Mouse (Mus musculus) adrenal gland, adult 18-20 months (tissue): ENCODE measurements around the gene Mkrn3. TPM values are rescaled to one million over a fixed set of nuclear protein-coding genes. Genes with fewer than 3 reads are reported as not detected.

Experiments
- DNase-seq, 2 experiments: peaks; one replicate each; pipeline ENCODE4 v3.0.0; 2021 to 2022; ENCODE audit warnings: low spot score in 2 of 2
- long read RNA-seq, 2 experiments: library from polyadenylated mRNA; stranded (forward); transcript quantifications; one replicate each; pipeline ENCODE4 v2.0.0; 2021
- total RNA-seq, 2 experiments: library from RNA; stranded (reverse); gene quantifications; 1 replicate in 1 of 2; 2 replicates in 1 of 2; pipeline ENCODE4 v1.2.3; 2021

Mkrn3 gene
- total RNA-seq: 1 to 10 TPM; 1.2 to 1.3 TPM
- long read RNA-seq, experiment 1, partial matches to known transcripts: 0 of 3 reads
- long read RNA-seq, experiment 1, other reads (novel, unspliced or antisense): 0 of 3 reads
- long read RNA-seq, experiment 2, transcript Mkrn3-201 (1 exons, 2,547 nt): major isoform, 5 of 5 reads
- long read RNA-seq, experiment 2, partial matches to known transcripts: 0 of 5 reads
- long read RNA-seq, experiment 2, other reads (novel, unspliced or antisense): 0 of 5 reads

DNA sequence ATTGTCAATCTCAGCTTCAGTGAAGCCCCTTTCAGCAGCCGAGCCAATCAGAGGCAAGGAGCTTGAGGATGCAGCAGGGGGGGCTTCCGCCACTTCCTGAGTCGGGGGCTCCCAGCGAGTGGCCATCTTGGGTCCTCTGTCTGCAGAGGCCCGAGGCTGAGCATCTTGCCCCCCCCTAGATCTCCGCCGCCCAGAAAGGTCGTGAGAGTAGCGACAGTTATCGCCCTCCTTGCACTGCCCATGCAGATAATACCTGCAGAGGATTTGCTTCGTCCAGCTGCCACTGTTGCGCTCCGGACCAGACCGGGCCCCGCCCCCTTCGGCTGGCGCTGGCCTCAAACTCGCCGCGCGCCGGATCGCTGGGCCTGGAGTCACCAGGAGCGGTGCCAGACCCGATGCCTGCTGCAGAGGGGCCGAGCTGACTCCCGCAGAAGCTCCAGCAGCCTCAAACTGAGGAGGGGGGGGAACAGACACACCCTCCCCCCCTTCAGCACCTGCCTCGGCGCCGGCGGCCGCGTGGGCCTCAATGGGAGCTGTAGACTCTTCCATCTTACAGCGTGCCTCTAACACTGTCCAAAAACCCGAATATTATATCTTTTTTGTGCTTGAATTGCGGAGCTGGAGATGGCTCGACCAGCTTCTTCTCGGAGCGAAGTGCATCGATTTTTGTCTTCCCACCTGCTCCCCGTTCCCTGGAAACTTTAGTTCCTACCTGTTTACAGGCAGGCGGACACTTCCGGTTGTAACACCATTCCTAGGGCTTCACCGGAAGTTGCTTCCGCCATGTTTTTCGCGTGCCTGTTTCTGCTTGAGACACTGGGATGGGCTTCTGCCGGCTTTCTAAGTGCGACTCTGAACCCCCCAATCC, at the start of gene Mkrn3:
Gene Mkrn3 (minus strand): TSS at position 647 of the 868 bp plus-strand sequence.
- peak; percentile 63 to 66 for DNase-seq

DNA sequence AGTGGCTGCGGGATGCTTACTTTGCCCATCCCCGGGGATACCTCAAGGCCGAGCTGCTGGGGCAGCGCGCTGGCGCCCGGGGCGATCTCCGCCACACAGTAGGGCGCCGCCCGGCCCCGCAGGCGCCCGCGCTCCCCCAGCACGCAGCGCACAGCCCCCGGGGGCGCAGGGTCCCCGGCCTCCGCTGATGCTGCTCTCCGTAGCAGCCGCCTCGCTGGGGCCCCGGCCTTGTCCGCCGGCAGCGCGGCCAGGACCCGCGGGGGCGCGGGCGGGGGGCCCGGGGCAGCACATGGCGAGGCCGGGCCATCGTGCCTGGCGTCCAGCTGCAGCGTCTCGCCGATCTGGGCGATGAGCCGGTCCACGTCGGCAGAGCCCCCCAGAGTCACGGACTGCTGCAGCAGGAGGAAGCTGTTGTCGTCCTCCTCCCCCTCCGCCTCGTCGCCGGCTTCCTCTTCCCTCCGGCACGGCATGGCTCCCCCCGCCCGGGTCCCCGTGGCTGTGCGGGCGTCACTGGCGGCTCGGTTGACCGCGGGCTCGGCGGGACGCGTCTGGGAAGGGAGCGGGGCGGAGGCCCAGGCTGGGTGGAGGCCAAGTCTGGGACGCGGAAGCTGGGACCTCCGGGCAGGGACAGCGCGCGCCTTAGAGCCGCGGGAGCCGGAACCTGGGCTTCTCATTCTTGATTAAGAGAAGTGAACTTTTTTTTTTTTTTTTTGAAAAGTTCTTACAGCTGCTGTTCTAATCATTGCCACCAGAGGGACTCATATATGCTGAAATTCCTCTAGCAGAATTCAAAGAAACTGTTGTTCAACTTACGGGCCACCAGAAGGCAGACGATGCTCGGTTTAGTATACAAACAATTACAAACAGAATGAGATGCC, 44.2 kb upstream of the Mkrn3 start, which contains the start of gene Peg12:
Gene Peg12 (minus strand): TSS at position 633 of the 878 bp plus-strand sequence.
- peak; percentile 36 to 59 for DNase-seq

DNA sequence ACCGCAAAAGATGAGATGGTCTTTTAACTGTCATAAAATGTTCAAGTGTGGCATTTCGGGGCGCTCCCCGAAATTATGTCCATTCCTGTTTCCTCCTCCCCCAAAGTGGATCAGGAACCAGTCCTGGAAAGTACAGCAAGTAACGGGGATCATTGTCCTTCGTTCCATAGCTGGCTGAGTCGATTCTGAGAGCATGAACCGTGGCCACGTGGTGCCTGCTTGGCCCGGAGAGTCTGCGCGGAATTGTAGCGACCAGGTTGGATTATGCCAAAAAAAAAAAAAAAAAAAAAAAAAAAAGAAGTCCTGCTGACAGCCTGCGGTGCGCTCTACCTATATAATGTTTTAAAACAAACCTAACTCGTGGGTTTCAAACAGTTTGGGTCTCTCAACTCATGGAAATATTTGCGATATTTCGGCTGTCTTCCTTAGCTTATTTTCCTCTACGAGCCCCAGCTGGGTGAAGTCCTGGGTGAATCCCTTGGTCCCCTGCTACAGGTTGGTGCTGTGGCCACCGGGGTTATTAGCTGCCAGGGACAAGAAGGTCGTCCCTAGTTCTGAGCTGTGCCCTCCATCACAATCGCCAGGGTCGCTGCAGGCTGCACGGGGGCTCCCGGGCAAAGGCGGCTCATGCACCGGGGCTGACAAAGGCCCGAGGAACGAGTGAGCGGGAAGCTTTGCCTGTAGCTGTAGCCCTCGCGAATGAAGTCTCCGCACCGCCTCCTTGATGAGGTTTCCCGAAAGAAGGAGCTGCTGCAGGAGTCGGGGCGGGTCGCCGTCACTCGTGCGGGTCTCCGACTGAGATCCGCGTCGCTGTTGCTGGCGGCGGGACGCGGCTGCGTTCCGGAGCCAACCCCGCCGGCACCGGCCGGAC, 43.3 kb upstream of the Mkrn3 start:
- peak in 1 of 2 experiments; percentile 5 for DNase-seq

DNA sequence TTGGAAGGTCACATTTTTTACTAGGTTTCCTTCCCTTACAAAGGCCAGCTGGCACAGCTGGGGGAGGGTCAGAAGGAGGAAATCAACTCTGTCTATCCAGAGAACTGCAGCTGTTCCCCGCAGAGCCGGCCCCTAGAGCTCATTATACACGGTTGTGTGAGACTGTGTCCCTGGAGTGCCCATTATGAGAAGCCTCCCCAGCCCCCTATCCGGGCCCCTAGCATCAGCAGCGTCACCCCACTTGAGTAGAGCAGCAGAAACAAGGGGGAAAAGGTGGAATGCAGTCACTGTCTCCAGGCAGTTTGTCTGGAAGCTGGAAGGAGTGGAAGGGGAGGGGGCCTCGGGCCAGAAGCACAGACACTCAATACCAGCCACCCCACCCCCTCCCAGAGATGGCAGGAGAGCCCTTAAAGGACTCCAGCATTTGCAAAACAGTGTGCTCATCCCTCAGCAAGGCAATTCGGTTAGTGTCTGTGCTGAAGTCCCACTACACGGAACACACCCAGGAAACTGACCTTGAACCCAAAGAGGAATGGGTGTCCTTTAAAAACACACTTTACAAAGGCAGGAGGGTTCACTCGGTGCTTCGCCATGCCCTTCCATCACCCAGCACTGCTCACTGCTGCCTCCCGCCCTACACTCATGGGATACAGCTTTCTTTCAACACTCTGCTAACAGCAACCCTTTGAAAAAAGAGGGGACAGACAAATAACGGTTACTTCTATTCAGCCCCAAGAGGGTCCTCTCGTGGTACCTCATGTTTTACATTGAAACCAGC, 42.5 kb upstream of the Mkrn3 start:
- no peak for DNase-seq

DNA sequence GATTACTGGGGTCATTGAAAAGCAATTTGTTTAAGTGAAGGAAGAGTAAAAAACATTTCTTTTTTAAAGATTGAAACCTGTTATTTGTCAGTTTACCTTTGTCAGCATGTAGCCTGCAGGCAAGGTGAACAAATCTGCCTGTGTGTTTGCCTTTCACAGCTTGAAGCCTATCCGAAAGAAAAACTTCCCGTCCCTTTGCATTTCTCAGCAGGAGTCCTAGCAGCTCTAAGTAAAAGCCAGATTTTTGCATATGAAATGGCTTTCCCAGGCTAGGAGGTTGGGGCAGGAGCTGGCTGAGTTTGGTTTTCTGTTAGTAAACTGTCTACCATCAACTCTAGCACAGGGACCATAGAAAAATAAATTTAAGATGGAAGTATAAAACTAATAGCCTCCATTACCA, 32.4 kb upstream of the Mkrn3 start:
- DNase-seq: no peak

DNA sequence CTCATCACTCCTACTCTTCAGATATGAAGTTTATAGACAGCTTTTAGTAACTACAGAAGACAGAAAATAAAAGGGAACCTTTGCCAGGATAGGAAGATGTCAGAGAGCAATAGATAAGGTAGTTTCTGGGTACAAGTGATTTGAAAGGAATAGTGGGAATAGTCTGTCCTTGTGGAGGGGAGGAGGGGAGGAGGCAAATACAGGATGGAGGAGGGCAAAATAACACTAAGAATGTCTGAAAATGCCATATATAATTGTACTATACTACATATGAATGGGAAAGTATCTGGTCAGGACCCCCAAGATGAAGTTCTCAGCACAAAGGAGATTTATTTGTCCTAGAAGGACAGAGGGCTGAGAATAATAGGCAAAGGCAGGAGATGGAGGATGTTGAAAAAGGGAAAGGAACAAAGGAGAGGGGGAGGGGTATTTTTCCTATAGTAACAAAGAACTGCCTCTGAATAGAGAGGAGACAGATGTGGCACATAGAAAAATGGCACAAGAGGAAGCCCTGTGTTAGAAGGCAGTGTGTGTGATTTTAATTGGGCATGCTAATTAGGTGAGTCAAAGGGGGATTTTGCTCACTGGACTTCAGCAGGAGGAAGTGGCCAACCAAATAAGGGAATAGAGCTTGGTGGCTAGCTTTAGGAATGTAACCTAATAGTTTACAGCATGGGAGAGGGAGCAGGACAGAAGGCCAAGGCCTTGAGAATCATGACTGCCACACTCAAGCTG, 25.7 kb upstream of the Mkrn3 start:
- DNase-seq: no peak

DNA sequence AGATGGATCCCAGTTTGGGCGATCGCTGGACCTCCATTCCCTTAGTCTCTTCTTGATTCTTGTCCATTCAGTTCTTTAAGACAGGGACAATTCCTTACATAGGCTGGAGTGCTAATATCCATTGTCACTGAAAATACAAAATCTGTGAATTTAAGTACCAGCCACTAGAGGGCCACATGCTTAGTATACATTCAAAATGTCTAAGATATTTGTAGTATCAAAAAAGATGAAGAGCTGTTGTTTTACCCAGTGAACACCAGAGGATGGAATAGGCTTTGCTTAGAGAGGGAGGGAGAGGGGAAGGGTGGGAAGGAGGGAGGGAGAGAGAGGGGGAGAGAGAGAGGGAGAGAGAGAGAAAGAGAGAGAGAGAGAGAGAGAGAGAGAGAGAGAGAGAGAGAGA, 16.5 kb upstream of the Mkrn3 start:
- DNase-seq: no peak

DNA sequence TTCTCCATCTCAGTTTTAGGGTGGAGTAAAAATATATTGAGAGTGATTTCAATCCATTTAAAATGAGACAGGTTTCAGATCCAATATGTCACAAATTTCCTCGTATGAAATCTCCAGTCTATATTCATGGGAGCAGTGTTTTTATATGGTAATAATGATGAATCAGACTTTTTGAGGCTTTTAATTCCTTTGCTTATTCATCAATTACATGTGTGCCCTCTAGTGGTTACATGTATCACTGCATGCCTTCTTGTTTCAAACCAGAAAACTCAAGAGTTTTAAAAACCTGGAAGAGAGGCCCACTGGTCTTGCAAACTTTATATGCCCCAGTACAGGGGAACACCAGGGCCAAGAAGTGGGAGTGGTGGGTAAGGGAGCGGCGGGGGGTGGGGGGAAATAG, 13.3 kb upstream of the Mkrn3 start:
- no peak for DNase-seq

DNA sequence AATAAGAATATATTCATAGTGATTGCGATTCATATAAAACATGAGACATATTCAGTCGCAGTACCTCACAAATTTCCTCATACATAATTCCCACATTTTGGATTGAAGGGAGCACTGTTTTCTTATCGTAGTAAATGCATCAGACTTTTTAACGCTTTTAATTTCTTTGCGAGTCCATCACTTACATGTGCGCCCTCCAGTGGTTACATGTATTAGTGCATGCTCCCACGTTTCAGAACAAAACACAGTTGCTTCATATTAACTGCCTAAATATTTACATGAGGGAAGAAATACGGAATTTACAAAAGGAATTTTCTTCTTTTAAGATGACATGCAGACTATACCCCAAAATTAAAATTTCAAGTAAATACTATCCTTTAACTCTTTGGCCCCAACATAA, 8.4 kb upstream of the Mkrn3 start:
- peak; percentile 12 to 32 for DNase-seq

DNA sequence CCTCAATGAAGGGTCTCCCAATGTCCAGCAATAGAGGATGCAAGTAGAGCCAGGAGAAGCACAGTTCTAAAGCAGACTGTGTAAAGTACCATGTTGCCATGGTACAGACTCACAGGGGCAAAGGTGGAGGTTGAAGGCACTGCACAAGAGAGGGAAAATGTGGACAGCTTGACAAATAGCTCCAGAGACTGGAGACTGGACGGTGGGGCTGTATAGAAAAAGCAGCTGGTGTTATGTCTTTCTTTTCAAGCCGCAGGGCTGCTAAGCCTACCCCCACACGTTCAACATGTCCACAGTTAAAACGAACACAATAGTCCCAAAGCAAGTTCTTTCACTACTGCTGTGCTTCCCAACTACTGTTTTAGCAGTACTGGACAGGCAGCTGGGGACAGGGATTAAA, 3.3 kb upstream of the Mkrn3 start:
- no peak for DNase-seq

DNA sequence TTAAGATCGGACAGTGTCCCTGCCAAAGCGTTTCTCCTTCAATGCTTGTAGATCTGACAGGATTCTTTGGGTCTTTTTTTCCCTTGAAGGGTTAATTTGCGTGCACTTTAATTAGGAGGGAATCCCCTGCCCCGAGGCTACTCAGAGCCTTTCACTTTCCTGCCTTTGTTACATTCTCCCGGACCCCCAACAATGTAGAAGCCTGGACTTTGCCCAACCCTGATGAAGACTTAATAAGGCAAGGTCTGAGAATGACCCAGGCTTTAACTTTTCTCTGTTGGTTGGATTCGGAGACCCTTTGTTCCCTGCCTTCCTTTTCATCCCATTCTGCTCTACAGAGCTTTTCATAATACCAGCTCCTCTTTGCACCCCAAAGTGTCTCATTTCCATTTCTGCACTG, 627 bp upstream of the Mkrn3 start:
- DNase-seq: no peak

DNA sequence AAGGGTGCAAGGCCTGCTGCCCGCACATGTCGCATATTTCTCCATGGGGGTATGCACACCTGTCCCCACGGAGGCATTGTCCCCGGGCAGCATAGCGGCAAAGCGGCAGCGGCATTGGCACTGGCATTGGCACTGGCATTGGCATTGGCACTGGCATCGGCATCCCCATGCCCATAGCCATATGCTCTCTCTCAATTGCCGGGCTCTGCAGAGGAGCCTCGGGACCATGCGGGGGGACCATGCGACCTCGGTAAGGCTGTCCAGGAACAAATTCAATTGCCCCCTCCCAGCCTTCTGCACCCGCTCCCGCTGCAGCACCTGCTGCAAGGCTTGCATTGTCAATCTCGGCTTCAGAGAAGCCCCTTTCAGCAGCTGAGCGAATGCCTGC, 840 bp downstream of the Mkrn3 start:
- DNase-seq: no peak

DNA sequence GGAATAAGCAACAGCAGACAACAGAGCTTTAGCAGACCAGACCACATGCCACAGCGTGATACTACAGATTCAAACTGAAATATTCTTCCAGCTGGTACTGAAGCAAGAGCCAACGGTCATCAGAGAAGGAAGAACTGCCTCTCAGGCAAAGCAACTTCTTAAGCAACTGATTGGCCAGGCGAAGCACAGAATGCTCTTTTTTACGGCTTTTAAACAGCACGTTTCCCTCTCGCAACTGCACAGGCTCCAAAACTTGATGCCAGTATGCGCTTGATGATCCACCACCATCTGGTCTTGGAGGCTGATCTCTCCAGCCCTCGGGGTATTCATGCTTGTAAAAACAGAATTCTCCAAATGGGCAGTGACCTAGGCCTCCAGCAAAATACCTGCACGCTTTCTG, 1.6 kb downstream of the Mkrn3 start:
- DNase-seq: no peak

DNA sequence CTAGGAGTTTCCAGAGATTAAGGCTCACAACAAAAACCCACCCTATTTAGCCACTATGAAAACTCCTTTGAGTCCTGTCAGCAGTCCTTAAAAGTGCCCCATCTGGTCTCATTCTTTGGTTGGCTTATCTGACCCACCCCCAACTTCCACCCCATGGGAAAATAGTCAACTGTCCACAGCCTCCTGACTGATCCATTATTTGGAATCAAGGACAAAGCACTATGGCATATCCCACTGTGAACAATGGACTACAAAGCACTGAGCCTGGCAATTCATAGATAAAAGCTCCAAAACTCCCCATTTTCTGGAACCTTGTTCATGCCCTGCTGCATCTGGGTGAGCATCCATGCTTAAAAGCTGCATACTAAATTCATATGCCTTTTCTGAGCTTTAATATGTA, 3.8 kb downstream of the Mkrn3 start:
- DNase-seq: no peak

DNA sequence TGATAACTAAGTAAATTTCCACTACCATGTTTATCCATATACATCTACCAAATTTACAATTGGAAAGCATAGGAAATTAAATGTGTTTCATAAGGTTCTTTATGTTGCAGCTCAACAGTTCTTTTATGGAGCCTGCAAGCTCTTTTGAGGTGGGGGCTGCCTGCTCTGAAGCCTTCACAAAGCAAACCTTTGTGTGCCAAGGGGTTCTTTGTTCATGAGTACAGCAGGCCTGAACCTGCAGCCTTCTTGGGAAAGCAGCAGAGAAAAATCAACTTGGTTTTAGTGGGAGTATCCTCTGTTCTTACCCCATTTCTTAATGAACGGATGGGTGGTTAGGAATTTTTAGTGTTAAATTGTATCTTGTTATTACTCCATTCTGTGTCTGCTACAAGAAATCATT, 4.7 kb downstream of the Mkrn3 start:
- DNase-seq: no peak

DNA sequence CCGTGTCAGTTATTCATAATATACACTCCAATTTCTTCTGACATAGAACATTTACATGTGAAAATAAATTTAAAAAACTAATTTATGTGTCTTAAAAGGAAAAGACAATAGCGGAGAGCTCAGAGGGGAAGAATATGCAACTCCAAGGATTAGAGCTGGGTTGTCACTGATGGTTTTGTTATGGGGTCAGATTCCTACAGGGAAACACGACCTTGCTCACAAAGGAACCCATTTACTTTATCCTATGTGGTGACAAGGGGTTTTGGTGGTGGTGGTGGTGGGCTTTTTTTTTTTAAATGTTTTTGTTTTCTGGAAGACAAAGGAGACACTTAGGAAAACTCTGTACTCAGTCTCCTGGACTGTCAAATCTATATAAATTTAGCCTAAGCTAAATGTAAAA, 12.1 kb downstream of the Mkrn3 start:
- DNase-seq: no peak

DNA sequence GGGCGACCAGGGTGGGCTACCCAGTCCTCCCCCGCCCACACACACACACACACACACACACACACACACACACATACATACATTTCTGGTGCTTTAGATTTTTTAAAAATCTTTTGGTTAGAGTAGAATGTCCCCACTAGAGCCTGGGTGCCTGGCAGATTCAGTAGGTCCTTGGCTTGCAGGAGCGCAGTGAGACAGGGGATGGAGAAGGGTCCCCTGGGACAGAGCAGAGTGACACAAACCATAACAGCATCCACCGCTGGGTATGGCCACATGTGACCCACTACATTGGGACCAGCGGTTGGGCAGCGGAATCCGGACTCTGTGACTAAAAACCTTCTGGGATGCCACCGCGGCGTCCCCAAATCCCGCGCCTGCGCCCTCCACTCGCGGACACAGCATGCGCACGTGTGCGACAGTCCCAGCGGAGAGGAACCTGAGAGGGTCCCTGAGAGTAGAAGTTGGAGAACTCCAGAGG, 13.3 kb downstream of the Mkrn3 start:
- DNase-seq: no peak

DNA sequence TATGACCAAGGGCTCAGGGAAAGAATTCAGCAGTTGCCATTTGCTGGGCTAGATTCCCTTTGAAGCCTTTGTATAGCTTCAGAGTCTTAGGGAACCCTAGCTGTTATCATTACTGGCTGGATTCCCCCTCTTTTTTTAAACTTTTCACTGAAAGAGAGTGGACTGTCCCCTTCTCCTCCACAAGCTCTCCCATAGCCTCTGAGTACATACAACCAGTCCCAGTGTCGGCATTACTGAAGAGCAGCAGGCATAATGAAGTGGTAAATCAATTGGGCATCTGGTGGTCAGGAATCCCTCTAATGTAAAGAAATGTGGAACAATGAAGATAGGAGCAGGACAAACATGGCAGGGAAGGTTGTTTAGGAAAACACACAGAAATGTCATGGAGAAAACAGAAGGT, 27.7 kb downstream of the Mkrn3 start:
- no peak for DNase-seq

DNA sequence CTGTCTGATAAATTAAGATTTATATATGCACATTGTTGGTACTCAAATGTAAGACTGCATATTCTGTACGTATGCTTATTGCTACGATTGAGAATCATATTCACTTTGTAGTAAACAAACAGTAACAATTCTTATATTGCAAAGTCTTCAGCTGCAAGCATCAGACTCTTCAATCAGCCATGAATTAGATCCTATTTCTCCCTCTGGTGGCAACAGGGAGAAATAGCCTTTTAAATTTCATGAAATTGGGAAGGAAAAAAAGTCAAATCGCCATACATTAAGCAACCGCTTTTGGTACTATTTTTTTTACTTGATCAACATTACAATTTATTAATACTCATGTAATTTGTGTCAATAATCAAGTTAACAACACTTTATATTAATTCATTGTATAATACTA, 31.6 kb downstream of the Mkrn3 start:
- DNase-seq: no peak
